Mouse (Mus musculus) adrenal gland, postnatal 0 days (tissue): ENCODE data around the gene Cd80. TPM values are rescaled to one million over a fixed set of nuclear protein-coding genes. Genes with fewer than 3 reads are reported as not detected.

Source experiments
- polyA plus RNA-seq: library from polyadenylated mRNA; unstranded; fragments of >200 nt; fragmentation: Nextera tagmentation; extraction: Ambion mirVana; gene quantifications from 2 replicates; pipeline ENCODE4 v1.2.1, GENCODE M21; 2015

Cd80 gene
- polyA plus RNA-seq = 0.05 and 0.30 TPM in 2 replicates

GRCm38 (mm10) chr16:38455511-38456418 is at the start of gene Cd80:
TSS of gene Cd80 (plus strand) at chr16:38455561.

GRCm38 (mm10) chr16:38432498-38433425 is 22.6 kb upstream of the Cd80 start, which contains the start of gene Pla1a:
TSS of gene Pla1a (minus strand) at chr16:38433145.

DNA sequence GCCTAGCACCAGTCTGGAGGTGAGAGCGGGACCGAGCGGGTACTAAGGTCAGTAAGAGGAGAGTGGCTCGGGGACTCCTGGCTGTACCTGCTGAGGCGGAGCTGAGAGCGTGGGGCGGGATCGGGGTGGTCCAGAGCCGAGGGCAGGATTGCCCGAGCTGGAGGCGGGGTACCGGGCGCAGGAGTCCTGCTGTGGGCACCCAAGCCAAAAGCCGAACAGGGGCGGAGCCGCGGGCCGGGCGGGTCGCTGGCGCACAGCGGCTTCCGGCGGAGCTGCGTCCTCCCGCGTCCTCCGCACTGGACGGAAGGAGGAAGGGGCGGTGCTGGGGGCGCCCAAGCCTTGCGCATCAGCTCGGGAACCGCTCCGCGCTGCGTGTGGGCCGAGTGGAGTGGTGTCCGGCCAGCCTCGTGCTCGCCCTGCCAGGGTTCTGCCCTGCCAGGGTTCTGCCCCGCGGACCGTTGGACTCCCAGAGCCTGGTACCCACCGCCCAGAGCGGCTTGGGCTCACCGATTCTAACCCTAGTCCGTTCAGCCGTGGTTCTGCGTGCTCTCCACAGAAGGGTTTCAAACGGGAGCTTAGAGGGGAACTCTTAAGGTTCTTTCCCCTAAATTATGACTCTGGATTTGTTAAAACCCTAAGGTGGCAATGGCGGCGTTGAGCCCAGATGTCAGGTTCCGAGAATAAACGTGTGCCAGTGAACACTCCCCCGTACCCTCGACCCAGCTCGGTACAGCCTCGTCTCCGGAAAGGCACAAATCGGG is 2.7 kb upstream of the Cd80 start, which contains the start of gene Adprh:
Gene Adprh, minus strand, starts transcription at position 262 of the 761 bp plus-strand sequence.

DNA sequence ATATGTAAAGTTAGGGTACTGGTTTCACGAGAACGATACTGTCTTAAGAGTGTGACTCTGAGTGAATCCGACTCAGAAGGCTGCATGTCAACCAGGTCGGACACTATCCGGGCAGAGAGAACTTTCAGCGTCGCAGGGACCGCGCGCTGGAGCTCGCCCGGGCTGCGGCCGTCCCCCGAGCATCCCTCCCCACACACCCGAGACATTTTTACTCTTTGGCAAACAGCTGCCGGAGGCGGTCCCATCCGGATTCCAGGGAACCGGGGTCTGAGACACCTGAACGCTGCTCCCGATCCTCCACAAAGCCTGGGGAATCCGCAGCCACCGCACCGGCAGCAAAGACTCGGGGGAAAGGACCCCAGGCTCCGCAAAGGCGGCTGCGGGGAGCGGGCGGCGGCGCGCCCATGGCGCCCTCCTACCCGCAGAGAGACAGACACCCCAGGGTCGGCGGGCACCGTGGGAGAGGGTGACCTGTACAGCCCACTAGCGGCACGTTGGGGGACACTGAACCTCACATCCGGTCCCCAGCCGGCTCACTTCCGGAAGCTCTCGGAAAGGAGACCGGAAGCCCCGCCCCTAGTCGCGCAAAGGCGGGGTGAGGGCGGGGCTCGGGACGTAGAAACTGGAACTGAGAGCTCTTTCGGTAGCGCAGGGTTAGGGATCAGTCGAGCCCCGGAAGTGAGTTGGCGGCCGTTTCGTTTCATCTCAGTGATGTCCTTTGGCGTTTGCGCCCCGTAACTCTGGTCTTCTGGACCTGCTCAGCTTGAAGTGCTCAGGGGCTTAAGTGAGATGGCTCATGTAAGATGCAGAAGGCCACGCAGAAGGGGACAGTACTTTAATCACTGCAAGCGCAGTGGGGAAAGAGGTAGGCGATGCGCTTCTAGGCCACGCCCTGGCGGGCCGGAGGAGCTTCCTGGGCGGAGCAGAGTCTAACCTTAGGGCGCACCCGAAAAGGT is 67.0 kb downstream of the Cd80 start, which contains the start of gene Timmdc1:
Gene Timmdc1, minus strand, starts transcription at position 535 of the 956 bp plus-strand sequence.

Other genes with a start within 250 kb of the Cd80 start
- gene Nr1i2, start 160.7 kb upstream of the Cd80 start, polyA plus RNA-seq = 0.51 and 1.3 TPM in 2 replicates
- 0.28 and 0.46 TPM in 2 replicates for gene Maats1, start 113.4 kb upstream of the Cd80 start, polyA plus RNA-seq
- gene Cox17, start 108.6 kb upstream of the Cd80 start, polyA plus RNA-seq = 410 and 490 TPM in 2 replicates
- gene Gm21987, start 108.5 kb upstream of the Cd80 start, polyA plus RNA-seq = not detected in 2 replicates
- gene Popdc2, start 93.4 kb upstream of the Cd80 start, polyA plus RNA-seq = 1.0 and 1.3 TPM in 2 replicates
- 16.5 and 27.5 TPM in 2 replicates for gene Pla1a, start 22.4 kb upstream of the Cd80 start, polyA plus RNA-seq
- 75.0 and 90.2 TPM in 2 replicates for gene Adprh, start 2.9 kb upstream of the Cd80 start, polyA plus RNA-seq
- gene Timmdc1, start 67.1 kb downstream of the Cd80 start, polyA plus RNA-seq = 21.1 and 23.6 TPM in 2 replicates
- 35.2 and 40.1 TPM in 2 replicates for gene Poglut1, start 94.7 kb downstream of the Cd80 start, polyA plus RNA-seq
- 35.1 and 57.9 TPM in 2 replicates for gene Tmem39a, start 103.1 kb downstream of the Cd80 start, polyA plus RNA-seq